Mouse (Mus musculus): ENCODE results near the gene Asgr1.
"Not testable (repeated sequence)": the region's sequence is repeated elsewhere in the genome, so short reads cannot be mapped to it uniquely, and the experiment has no call there.

Gene Asgr1

GRCm38 (mm10) chr11:70066701-70067100 is 12.8 kb downstream of the Asgr1 start:
- no peak for DNase-seq (ENCODE audit: low spot score in 2 of 2)

- DNase-seq (ENCODE audit: low spot score in 2 of 2): no peak
Observed at GRCm38 (mm10) chr11:70068245-70068644, 14.4 kb downstream of the Asgr1 start.

- no peak for DNase-seq (ENCODE audit: low spot score in 2 of 2)
Observed at GRCm38 (mm10) chr11:70070057-70070456, 16.2 kb downstream of the Asgr1 start.

- DNase-seq (ENCODE audit: low spot score in 2 of 2): not testable (repeated sequence)
Observed at GRCm38 (mm10) chr11:70070603-70071002, 16.7 kb downstream of the Asgr1 start.

GRCm38 (mm10) chr11:70074379-70075071 is 20.6 kb downstream of the Asgr1 start:
- DNase-seq (ENCODE audit: low spot score in 2 of 2): peak; percentile 70 to 87

- DNase-seq (ENCODE audit: low spot score in 2 of 2): no peak
Observed at GRCm38 (mm10) chr11:70075581-70075980, 21.7 kb downstream of the Asgr1 start.

- DNase-seq (ENCODE audit: low spot score in 2 of 2): no peak
Observed at GRCm38 (mm10) chr11:70077441-70077840, 23.6 kb downstream of the Asgr1 start.

- DNase-seq (ENCODE audit: low spot score in 2 of 2): no peak
Observed at GRCm38 (mm10) chr11:70079175-70079574, 25.3 kb downstream of the Asgr1 start.

- DNase-seq (ENCODE audit: low spot score in 2 of 2): peak; percentile 43
Observed at GRCm38 (mm10) chr11:70079928-70080327, 26.0 kb downstream of the Asgr1 start.

GRCm38 (mm10) chr11:70080803-70081590 is 27.1 kb downstream of the Asgr1 start:
- DNase-seq (ENCODE audit: low spot score in 2 of 2): no peak

GRCm38 (mm10) chr11:70084563-70084962 is 30.7 kb downstream of the Asgr1 start:
- DNase-seq (ENCODE audit: low spot score in 2 of 2): peak; percentile 29 to 36

- DNase-seq (ENCODE audit: low spot score in 2 of 2): peak in 1 of 2 experiments; percentile 42
Observed at GRCm38 (mm10) chr11:70091986-70092783, 38.3 kb downstream of the Asgr1 start, which contains the start of gene Asgr2. TSS of gene Asgr2 (plus strand) at chr11:70092644.

- no peak for DNase-seq (ENCODE audit: low spot score in 2 of 2)
Observed at GRCm38 (mm10) chr11:70097396-70097795, 43.5 kb downstream of the Asgr1 start.

GRCm38 (mm10) chr11:70099102-70099501 is 45.2 kb downstream of the Asgr1 start:
- DNase-seq (ENCODE audit: low spot score in 2 of 2): no peak

- DNase-seq (ENCODE audit: low spot score in 2 of 2): no peak
Observed at GRCm38 (mm10) chr11:70099809-70100208, 45.9 kb downstream of the Asgr1 start.

- DNase-seq (ENCODE audit: low spot score in 2 of 2): no peak
Observed at GRCm38 (mm10) chr11:70103701-70104315, 49.9 kb downstream of the Asgr1 start.

- no peak for DNase-seq (ENCODE audit: low spot score in 2 of 2)
Observed at GRCm38 (mm10) chr11:70107085-70107484, 53.2 kb downstream of the Asgr1 start.
